Mouse (Mus musculus) frontal cortex, adult (tissue): ENCODE data around the gene Osr1.
A peak's percentile ranks its signal among the peaks of the same experiment; 100 is the strongest.

Experiments used
- ATAC-seq: cut with Nextera tagmentation; 2 replicates; pipeline ENCODE4 v1.9.2; 2017; ENCODE audit warnings: mild to moderate bottlenecking, moderate library complexity, mixed read lengths; ENCODE audit not compliant: low TSS enrichment

The Osr1 gene

DNA sequence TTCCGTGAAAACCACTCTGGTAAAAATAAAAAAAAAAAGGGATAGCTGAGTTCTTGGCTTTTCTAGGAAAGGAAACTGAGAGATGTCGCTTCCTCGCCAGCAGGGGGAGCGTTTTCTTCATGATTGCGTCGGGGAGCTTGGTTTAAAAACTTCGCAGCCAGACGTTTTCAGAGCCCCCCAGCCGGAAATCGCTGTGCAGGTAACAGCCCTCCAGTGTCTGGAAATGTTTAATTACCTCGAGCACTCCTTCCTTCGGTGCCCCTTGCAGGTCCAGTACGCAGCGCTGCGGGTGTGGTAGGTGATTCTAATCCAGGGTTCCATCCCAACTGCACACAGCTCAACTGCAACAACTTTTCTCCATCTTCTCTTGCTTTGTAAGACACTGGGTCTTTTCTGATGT lies at the start of gene Osr1:
Osr1 (plus strand) TSS at position 146 of the 400 bp plus-strand sequence.
- peak; percentile 74 for ATAC-seq

DNA sequence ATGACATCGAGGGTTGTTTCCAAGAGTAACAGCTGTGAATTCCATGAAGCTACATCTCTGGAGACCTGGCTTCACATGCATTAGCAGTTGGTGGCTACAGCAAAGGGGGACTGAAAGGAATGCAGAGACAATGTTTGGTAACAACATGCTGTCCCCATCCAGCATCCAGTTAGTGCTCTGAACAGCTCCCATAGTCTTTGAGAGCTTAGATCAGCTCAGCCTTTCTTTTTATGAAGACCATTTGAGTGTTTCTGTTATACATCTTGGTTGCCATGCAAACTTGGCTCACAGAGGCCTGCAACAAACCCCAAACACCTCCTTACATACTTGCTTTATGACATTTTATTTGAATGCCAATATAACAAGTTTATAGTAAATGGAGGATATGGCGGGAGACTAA lies 19.6 kb upstream of the Osr1 start:
- ATAC-seq, result no peak

DNA sequence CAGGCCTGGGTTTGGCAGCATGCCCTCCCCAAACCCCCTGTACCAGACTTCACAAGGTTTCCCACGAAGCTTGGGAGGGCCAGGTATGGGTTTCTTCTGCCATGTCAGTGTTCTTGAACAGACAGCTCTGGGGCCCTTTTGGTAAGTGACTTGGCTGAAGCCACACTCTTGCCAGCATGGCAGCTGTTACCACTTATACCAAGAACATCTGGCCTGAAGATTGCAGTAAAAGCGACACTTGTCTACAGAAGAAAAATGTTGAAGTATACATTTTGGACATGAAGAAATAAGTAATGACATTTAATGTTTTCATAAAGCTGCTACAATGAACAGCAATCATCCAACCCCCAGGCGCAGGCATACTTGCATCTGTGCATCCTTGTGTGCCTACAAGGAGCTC lies 5.0 kb upstream of the Osr1 start:
- no peak for ATAC-seq

DNA sequence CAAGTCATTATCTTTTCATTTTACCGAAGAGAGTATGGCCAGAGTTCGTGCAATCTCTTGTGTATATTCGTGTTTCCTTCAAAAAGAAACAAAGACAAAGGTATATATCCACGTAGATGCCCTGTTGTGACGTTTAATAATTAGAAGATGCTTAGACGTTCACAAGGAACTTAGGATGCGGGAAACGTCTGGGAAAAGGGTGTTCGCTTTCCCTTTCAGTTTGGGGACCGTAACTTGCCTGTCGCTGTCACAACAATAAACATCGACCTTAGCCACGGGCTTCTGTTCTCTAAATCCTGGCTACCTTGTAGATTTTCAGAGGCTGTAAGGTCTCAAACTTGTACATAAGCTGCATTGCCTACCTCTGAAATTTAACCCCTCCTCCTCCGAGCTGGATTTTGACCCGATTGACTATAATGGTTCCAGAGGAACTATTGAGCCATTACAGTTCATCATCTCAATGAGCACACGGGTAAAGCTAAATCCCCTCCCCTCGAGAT lies 630 bp downstream of the Osr1 start:
- ATAC-seq, result no peak

DNA sequence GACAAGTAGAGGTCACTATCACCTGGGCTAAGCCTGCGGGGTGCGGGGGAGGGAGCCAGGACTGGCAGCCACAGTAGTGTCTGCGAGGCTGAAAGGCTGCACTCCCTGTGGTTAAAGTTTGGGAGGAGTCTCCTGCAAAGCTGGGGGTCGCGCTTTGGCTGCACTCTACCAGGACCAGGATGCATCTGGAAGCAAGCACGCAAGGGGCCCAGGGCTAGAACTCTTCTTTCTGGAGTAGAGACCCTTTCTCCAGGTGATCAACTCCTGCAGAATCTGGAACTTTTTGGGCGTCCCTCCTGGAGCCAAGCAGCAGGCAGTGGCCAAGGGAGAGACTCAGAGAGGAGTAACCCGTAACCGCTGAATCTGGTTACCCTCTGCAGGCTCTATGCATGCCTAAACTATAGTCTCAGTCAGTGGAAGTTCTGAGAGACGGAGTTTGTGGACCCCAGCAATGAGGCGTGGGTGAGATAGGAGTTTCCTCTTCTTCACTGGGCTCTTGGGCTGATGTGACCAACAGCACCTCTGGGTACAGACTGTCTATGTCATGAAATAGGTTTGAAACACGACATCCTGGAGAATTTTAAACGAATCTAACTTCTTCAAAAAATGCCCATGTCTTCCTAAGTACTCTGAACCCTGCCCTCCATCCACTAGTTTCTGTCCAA lies 1.5 kb downstream of the Osr1 start:
- no peak for ATAC-seq

DNA sequence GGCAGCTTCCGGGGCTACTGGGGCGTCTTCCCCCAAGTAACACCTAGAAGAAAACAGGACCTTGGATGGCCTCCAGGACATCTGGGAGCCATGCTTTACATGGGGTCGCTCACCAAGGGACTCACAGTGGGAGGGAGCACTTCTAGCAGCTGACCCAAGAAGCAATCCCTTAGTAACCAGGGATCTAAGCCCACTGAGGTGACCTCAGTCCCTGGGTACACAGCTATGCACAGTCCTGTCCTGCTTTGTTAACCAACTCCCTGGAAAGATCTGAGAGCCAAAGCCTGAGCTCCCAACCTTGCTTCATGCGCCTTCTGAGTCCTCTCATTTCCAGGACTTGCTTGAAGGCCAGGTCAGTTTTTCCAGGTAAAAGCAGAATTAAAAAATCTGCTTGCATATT lies 2.1 kb downstream of the Osr1 start:
- no peak for ATAC-seq

DNA sequence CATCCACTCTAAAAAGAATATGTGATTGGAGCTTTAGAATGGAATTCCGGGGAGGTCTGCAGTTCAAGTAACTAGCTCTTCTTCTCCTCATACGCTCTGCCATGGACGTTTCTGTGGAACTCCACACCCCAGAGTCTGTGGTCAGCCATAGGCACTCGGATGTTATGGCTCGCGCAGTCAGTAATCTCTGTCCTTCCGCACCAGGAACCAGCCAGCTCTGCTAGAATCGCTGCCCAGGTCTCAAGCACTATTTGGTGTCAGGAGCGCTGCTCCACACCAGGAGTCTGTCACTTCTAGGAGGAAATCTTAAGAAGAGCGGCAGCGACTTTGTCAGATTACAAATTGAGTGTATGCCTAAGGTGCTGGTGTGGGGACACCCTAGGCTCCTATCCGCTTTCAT lies 3.8 kb downstream of the Osr1 start:
- no peak for ATAC-seq

DNA sequence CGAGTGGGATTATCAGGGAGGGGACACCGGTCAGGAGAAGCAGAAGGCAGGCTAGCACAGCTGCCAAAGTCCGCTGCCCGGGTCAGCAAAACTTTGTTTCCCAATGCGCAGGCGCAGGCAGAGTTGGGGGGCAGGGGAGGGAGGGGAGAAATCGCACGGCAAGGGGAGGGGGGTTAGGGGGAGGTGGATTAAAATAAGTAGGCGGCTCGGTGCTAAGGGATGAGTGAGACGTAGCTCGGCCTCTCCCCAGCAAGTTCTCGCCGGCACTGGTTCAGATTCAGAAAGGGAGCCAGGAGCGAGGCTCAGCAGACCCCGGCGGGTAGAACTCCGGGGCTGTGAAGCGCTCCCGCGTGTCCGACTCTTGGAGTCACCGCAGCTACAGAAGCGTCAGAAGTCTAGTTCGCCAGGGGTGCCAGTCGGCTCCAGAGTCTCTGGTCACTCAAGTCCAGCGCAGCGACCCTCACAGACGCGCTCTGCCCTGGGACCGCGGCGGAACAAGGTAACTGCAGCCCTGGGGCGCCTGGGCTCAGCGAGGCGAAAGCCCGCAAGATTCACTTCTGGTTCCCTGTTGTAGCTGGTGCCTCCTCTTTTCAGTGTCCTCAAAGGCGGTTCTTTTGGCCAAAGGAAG lies 4.4 kb downstream of the Osr1 start:
- no peak for ATAC-seq

DNA sequence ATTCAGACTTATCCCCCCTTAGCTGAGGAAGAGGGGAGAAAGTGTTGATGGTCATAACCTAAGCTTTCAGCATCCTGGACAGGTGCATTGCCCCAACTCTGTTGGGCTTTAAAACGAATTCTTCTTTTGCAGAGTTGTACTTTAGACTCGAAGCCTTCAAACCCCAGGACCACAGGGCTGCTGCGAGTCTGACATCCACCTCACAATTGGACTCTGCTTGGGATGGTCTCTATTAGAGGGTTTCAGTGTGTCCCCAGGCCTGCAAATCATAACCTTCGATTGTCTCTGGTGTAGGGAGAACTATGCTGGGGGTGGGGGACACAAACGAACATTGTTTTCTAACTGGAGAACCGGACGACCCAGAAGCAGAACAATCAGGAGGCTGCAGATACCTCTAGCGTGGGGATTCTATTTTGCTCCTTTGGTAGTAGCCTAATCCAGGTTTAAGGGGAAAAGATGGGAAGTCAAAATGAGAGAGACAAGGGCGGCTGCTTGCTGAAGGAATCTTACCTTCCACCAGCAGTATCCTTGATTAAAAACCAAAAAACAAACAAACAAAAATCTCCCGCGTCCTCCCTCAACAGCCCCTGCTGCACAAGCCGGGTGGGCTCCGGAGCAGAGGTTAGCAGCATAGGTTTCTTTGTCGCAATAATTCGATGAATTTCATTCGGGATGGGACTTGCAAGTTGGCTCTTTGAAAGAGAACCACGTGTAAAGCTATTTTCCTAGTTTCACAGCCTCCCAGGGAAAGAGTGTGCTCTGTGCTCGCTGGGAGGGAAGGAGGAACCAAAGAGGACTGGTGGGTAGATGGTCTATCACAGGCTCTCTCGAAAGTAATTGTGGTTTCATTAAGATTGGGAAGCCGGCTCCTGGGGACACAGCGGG lies 5.5 kb downstream of the Osr1 start:
- no peak for ATAC-seq

DNA sequence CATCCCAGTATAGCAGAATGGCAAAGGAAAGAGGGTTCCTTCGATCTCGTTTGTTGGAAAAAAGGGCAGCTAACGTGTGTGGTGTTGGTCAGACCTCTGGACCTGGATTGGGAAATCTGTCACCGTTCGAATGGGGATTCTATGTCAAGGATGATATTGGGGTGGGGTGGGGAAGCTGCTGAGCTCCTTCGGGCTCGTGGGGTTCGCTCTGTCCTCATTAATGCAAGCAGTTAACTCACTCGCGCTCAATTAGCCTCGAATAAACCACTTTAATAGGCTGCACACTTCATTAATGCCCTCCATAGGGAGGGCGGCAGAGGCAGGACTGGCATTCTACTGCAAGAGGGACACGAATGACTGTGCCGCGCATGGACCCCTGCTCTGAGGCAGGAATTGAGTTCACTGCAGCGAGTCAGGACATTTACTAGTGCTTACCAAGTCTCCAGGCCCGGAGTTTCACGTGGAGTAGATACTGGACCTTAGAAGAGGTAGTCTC lies 6.2 kb downstream of the Osr1 start:
- ATAC-seq, result no peak

DNA sequence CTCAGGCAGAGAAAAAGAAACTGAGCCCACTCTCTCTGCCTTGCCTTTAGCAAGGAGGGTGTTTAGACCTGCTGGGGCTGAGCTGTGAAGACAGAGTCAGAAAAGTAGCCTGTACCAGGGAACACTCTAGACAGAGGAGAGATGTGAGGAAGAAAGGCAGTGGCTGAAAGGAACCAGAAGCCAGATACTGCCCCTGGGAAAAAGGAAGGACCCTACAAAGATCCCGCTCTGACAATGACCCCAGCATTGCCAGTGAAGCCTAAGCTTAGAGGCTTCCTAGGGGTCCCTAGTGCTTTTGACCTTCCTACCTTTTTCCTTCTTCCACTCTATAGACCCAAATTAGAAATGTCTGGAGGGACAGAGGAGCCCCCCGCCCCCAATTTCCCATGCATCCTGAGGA lies 7.7 kb downstream of the Osr1 start:
- no peak for ATAC-seq

DNA sequence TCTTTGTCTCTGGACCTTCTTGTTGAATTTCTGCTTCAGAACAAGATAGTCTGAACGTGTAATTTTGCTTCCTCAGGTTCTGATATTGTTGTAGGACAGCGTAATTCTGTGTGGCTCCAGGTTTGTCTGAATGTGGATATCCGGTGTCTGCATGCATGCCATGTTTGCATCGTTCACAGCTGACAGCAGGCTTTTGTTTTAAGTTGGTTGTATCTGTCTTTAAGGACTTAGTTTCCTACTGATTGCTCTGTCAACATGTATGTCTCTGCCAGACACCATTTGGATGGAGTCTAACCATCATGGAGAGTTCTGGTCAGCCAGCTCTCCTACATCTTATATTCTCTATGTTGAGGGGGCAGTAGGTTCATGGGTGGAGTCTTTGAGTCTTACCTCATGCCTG lies 8.7 kb downstream of the Osr1 start:
- no peak for ATAC-seq

DNA sequence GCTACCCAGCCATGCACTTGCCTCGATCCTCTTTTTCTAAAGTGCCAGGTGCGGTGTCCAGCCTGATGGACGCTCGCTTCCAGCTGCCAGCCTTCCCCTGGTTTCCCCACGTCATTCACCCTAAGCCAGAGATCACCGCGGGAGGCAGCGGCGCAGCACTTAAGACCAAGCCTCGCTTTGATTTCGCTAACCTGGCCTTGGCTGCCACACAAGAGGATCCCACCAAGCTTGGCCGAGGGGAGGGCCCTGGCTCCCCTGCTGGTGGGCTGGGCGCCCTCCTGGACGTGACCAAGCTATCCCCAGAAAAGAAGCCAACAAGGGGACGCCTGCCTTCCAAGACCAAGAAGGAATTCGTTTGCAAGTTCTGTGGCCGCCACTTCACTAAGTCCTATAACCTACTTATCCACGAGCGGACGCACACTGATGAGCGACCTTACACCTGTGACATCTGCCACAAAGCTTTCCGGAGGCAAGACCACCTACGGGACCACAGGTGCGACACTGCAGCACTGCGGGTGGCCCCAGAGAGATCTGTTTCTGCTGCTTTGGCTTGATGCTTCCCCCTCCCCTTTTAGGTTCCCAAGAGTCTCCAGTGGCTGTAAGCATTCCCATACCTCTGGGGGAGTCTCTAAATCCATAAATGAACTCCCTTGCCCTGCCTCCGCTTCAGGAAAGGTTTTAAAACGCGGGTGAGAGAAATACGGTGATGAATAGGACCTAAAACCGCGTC lies 9.6 kb downstream of the Osr1 start:
- ATAC-seq, result no peak

DNA sequence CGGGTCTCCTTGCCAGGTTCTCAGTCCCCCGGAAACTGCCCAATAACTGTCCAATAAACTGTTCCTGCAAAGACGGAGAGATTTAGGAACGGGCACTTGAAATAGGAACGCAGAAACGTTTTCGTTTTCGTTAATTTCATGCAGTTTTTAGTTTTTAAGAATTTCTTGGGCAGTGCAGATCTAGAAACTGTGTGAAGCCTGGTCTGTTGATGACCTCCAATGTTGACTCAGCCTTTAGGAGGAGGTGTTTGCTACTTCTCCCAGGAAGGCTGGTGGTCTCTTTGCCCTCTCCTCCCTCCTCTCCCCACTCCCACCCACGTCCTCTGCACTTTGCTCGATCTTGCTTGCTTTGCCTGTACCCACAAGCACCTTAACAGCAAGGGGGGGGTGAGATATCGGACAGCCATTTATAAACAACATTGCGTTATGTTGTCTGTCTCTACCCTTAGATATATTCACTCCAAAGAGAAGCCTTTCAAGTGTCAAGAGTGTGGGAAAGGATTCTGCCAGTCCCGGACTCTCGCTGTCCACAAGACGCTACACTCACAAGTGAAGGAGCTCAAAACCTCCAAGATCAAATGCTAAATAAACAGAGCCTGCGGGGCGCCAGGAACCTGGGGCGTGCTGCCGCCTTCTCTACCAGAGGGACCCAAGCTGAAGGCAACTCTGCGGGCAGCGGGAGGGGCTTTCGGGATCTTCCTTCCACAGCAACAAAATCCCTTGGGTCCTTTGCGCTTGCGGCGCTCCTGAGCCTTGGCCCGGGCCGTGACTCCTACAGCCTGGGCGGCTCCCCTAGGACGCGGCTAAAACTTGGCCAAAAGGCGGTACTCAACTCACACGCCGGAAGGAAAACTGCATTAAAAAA lies 10.4 kb downstream of the Osr1 start:
- no peak for ATAC-seq

DNA sequence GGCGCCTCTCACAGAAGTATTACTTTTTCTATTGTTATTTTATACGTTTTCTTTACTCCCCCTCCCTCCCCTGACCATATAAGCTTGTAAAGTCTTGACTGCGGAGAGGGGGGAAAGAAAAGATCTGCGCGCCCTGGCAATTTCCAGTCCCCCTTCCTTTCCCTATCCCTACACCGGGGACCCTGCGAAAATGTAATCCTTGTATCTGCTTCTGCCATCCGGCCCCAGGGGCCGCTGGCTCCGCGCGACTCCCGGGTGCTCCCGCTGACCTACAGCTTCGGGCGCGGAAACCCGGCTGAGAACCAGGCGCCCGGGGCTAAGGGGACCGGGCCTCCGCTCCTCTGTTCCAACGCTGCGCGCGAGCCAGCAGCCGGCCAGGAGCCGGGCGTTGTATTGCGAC lies 11.1 kb downstream of the Osr1 start:
- ATAC-seq, result no peak

DNA sequence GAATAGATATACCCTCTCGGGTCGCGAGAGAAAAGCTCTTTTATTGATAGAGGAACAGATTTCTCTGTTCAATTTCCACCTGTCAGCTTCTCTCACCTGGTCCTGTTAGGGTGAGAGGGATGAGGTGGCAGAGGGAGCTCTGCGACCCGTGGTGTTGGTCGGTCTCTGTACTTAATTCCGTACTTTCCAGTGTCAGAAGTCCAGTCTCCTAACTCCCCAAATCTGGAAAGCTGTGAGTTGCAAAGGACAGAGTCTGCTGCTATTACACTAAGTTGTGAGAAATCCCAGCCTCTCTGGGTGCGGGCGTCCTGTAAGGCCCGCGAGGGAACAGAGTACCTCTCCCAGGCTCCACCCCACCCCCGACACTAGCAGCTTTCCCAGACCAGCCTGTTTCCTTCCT lies 11.6 kb downstream of the Osr1 start:
- no peak for ATAC-seq

DNA sequence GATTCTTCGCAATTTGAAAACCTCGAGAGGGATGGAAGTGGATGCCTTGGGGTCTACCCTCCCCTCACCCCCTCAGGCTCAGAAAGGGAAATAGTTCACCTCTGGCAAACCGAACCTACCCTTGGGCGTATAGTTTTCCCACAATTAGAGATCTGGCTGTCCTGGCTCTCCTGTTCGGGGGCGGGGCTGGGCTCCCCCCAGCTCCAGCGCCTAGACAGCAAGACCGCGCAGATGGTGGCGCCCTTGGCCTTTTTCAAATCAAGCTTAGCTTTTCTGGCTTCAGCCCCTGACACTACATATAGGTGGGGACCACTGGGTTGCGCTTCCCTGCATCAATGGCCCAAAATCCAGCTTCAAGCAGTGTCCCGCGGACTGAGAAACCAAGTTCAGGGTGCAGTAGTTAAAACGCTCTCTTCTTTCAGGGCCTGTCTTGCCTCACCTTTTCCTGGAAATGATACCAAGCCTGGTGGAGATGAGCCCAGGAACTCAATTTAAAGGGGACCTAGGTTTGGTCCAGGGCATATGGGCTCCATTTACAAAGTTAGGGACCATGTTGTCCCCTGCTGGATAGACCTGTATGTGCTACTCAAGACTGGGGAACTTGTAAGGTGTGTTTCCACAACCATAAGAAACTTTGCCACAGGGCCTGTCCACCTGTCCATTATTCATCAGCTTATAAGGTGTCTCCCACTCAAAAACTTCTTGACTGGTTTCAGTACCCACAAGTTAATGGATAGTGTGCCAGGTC lies 12.5 kb downstream of the Osr1 start:
- ATAC-seq, result no peak

DNA sequence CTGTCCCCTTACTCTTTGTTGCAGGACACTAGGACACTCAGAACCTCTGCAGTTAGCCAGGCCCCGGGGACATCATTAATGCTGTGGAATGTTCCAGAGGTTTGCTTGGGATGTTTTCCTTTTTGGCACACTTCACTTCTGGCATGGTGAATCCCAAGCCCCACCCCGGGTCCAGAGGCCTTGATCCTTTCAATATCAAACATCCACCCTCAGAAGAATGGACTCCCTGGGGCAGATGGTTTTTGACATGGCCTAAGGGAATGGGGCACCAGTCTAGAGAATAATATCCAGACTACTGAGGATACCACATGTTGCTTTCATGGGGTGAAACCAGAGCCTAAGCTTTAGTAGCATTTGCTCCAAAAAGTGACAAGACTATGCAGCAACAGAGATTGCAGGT lies 13.5 kb downstream of the Osr1 start:
- no peak for ATAC-seq

DNA sequence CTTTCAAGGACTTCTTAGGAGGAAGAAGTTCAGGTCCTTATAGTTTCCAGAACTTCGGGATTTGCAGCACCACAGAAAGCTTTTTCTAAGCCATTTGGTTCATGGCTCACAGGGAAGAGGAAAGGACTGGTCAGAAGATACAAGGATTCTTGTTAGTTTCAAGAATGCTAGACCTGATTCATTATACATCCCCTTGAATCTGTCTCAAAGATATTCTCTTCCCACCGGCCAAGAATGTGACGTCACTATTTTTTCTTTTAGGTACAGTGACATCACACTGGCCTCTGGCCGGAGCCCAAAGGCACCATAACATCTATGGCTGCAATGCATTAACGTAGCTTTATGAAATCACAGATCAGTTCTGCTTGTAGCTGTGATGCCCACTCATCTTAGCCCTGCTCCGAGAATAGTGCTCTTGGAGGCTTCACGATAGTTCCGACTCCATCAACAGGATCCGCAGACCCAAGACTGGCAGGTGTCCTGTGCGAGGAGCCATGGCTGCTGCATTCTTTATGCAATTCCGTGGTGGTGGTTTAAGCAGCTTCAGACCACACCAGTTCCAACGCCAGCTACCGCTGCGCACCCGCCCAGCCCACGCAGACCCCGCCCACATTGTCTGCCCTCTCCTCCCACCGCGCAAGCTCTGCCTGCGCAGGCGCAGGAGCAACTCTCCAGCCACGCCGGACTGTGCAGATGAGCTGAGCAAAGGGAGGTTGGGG lies 14.6 kb downstream of the Osr1 start:
- peak; percentile 65 for ATAC-seq

DNA sequence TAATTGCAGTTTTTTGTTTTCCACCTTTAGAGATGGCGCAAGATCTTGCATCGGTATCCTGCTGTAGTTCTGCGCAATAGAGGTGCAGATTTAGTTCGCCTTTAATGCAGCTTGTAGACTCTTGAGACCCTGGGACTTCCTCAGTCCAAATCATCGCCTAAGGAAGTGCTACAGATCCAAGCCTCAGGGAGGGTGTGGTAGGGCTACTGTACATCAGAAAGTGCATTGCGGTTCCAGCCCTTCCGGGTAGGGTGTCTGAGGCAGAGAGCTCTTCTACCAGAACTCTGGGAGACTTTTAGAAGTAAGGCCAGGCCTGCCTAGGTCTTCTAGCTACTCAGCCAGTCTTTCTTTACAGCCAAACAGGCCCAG lies 15.2 kb downstream of the Osr1 start:
- ATAC-seq, result 0 out of 2 replicates have a peak, but pooled peaks have one; percentile 20
